Mouse (Mus musculus) adrenal gland, postnatal 14 days (tissue): ENCODE data around the gene Pde8a. TPM values are rescaled to one million over a fixed set of nuclear protein-coding genes. Genes with fewer than 3 reads are reported as not detected.

ENCODE experiments used
- total RNA-seq: library from RNA; stranded (reverse); gene quantifications from 2 replicates; pipeline ENCODE4 v1.2.3, GENCODE M21; 2021

Pde8a gene
- total RNA-seq, 1 experiment from 2014 or later: 38.6 TPM

Other genes with a start within 250 kb of the Pde8a start
- gene Zfp592, start 219.9 kb upstream of the Pde8a start, total RNA-seq: 32.5 and 35.7 TPM in 2 replicates
- 0.22 and 0.38 TPM in 2 replicates for gene Alpk3, start 156.0 kb upstream of the Pde8a start, total RNA-seq
- gene Slc28a1, start 98.8 kb upstream of the Pde8a start, total RNA-seq: 0.19 and 0.30 TPM in 2 replicates
- gene Rps17, start 131.7 kb downstream of the Pde8a start, total RNA-seq: 1,182 and 1,388 TPM in 2 replicates
- gene Cpeb1, start 241.9 kb downstream of the Pde8a start, total RNA-seq: 13.1 and 17.1 TPM in 2 replicates